Mouse (Mus musculus): ENCODE measurements at regions not wholly inside any gene's neighbourhood (a gene's known extent, or its start where the extent isn't known, plus 50 kb on each side); places are given as distances from the start of the nearest gene placed in this dataset.
A peak's percentile ranks its signal among the peaks of the same experiment; 100 is the strongest.
"Not testable (repeated sequence)": the region's sequence is repeated elsewhere in the genome, so short reads cannot be mapped to it uniquely, and the experiment has no call there.

DNA sequence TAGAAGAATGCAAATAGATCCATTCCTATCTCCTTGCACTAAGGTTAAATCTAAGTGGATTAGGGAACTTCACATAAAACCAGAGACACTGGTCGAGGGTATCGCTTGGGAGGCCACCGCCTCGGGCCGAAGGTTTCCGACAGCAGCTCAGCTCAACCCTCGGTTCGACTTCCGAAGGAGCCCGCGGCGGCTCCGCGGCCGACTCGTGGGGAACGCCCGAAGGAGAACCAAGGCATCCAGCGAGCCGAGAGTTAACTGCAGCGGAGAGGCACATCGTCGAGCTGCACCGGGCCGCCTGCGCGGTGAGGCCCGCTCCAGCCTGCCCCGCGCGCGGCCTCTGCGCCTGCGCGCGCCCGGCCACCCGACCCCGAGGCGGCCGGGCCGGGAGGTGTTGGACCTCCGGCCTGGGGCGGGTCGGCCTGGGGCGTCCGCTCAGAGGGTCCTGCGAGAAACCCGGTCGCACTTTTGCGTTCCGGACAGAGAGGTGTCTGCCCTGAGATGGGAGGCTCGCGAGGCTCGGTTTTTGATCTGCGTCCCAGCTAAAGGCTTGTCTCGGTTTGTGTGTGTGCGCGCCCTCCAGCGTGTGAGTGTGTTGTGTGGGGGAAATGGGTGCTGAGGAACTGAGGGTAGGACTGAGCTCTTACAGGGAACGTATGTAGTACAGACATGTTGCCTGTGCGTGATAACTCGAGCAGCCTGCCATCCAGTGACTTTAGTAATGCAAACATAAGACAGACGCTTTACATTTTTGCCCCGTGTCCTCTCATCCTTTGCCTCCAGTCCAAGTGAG is 50.9 kb upstream of the Vmn2r9 start:
- H3K27ac ChIP-seq; H3K4me1 ChIP-seq; H3K27me3 ChIP-seq; H3K9me3 ChIP-seq; H3K9ac ChIP-seq; H3K36me3 ChIP-seq (replicated peaks): not testable (repeated sequence)
- Histone ChIP-seq H3K4me3 (replicated peaks) (peak overlapping the region; percentile 28), H3K4me2 (peak overlapping the region; percentile 40)
- WGBS, result 11% methylated on average over 11 of the region's 65 CpGs
- ATAC-seq (ENCODE audit: low FRiP score), result peak; percentile 97
